Mouse (Mus musculus) bone marrow macrophage, adult 2 months (primary cell): ENCODE data around the gene Hsd17b11.
"Not testable (repeated sequence)": the region's sequence is repeated elsewhere in the genome, so short reads cannot be mapped to it uniquely, and the experiment has no call there.

Experiments
- CTCF ChIP-seq: IDR thresholded peaks from 2 replicates; pipeline ENCODE4 v1.5.1; 2012; ENCODE audit warnings: low read depth, mild to moderate bottlenecking, low read length, moderate library complexity
- POLR2A ChIP-seq: IDR thresholded peaks from 2 replicates; pipeline ENCODE4 v1.6.1; 2012; ENCODE audit warnings: mild to moderate bottlenecking, low read depth, low read length, borderline replicate concordance

GRCm38 (mm10) chr5:104024193-104024592 lies 2.5 kb upstream of the Hsd17b11 start:
- TF ChIP-seq CTCF, POLR2A: not testable (repeated sequence)
